Mouse (Mus musculus) testis, adult 2 months (tissue): Measurements from ENCODE around the gene Msmp. TPM values are rescaled to one million over a fixed set of nuclear protein-coding genes. Genes with fewer than 3 reads are reported as not detected.

Experiments used
- H3K27ac ChIP-seq: fragments of 200-500 bp; 2 replicates; pipeline ENCODE4 v1.5.1; 2012; ENCODE audit warnings: low read depth, low read length; ENCODE audit not compliant: control insufficient read depth, insufficient read depth
- H3K27me3 ChIP-seq: fragments of 200-500 bp; 2 replicates; pipeline ENCODE4 v1.6.1; 2012; ENCODE audit warnings: mild to moderate bottlenecking, low read length, moderate library complexity; ENCODE audit not compliant: control insufficient read depth, insufficient read depth
- H3K36me3 ChIP-seq: fragments of 200-500 bp; 2 replicates; pipeline ENCODE4 v1.6.1; 2012; ENCODE audit warnings: mild to moderate bottlenecking, low read length; ENCODE audit not compliant: control insufficient read depth, insufficient read depth
- H3K4me1 ChIP-seq: fragments of 200-500 bp; 2 replicates; pipeline ENCODE4 v1.6.1; 2012; ENCODE audit warnings: low read length; ENCODE audit not compliant: control insufficient read depth, insufficient read depth
- H3K4me3 ChIP-seq: fragments of 200-500 bp; 2 replicates; pipeline ENCODE4 v1.5.1; 2012; ENCODE audit warnings: low read depth, mild to moderate bottlenecking, low read length, moderate library complexity, mixed read lengths; ENCODE audit not compliant: control insufficient read depth
- CTCF ChIP-seq: fragments of 200-500 bp; IDR thresholded peaks from 2 replicates; pipeline ENCODE4 v1.5.1; 2012; ENCODE audit warnings: low read depth, mild to moderate bottlenecking, inconsistent platforms, low read length, moderate library complexity; ENCODE audit not compliant: control insufficient read depth, insufficient read depth, insufficient replicate concordance
- POLR2A ChIP-seq: fragments of 200-500 bp; IDR thresholded peaks from 2 replicates; pipeline ENCODE4 v1.6.1; 2012; ENCODE audit warnings: low read depth, mild to moderate bottlenecking, inconsistent platforms, low read length, moderate library complexity; ENCODE audit not compliant: control insufficient read depth
- polyA plus RNA-seq: library from polyadenylated mRNA; depleted of rRNA; stranded (reverse); fragments of >200 nt; gene quantifications from 2 replicates; pipeline ENCODE4 v1.2.3, GENCODE M21; 2012

The Msmp gene
- polyA plus RNA-seq, 1 experiment, result 1.1 TPM

- Histone ChIP-seq H3K27me3 (no peaks in the 10 kb centered on the region), H3K4me1 (peaks cover 10% of the 10 kb centered on the region), H3K36me3 (peaks cover 2% of the 10 kb centered on the region), H3K4me3 (no peak overlapping the region), H3K27ac (no peak overlapping the region)
- TF ChIP-seq CTCF, result no peak
Measured at GRCm38 (mm10) chr4:43564231-43564630, 20.1 kb downstream of the Msmp start.

DNA sequence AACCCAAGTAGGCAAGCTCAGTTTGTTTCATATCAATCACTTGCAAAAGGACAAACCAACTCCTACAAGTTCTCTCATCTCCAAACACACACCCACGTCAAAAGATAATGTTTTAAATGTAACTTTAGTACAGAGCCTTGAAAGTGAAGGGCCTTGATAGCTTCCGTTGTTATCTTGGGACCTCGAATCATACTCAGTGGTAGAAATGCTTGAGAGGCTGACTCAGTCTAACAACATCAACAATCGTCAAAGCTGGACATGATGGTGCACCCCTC, 20.8 kb downstream of the Msmp start:
- no peak for TF ChIP-seq POLR2A
- peaks cover 13% of the 10 kb centered on the region for H3K4me1 ChIP-seq
- no peaks in the 10 kb centered on the region; the same call in 1 of the 2 replicates for H3K36me3 ChIP-seq
- H3K27me3 ChIP-seq, result no peaks in the 10 kb centered on the region
- no peak overlapping the region for H3K27ac ChIP-seq
- peak overlapping the region; percentile 85 for H3K4me3 ChIP-seq

DNA sequence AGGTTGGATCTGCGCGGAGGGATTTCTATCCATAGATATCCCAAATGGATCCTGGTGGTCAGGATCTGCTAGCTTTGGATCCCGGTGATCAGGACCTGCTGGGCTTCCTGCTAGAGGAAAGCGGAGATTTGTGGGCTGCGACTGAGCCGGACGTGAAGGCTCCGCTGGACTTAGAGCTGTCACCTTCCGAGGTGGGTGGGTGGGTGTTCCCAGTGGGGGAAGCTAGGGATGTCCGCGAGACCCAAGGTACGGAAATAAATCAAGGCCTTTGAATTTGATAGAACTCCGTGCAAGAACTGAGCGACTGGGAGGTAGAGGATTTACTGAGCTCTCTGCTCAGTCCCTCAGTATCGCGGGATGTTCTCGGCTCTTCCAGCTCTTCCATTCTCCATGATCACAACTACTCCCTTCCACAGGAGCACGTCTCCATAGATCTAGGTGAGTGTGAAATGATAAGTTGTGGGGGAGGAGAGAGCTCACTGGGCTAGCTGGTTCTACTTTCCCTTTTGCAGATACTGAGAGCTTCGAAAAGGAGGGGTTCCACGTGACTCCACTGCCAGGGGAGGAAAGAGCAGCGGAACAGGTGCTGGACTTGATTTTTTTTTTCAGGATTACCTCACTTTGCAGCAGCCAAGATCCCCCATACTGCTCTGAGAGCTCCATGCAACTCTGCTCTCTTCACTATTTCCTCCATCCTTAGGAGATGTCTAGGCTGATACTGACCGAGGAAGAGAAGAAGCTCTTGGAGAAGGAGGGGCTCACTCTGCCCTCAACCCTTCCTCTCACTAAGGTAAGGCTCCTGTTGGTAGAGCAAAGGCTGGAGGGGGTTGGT, 21.3 kb downstream of the Msmp start:
- peaks cover 13% of the 10 kb centered on the region for H3K4me1 ChIP-seq
- H3K27me3 ChIP-seq, result no peaks in the 10 kb centered on the region
- no peaks in the 10 kb centered on the region; the same call in 1 of the 2 replicates for H3K36me3 ChIP-seq
- H3K27ac ChIP-seq, result peak overlapping the region; percentile 58
- peak overlapping the region; percentile 85 for H3K4me3 ChIP-seq
- TF ChIP-seq POLR2A (no peak), CTCF (no peak)

DNA sequence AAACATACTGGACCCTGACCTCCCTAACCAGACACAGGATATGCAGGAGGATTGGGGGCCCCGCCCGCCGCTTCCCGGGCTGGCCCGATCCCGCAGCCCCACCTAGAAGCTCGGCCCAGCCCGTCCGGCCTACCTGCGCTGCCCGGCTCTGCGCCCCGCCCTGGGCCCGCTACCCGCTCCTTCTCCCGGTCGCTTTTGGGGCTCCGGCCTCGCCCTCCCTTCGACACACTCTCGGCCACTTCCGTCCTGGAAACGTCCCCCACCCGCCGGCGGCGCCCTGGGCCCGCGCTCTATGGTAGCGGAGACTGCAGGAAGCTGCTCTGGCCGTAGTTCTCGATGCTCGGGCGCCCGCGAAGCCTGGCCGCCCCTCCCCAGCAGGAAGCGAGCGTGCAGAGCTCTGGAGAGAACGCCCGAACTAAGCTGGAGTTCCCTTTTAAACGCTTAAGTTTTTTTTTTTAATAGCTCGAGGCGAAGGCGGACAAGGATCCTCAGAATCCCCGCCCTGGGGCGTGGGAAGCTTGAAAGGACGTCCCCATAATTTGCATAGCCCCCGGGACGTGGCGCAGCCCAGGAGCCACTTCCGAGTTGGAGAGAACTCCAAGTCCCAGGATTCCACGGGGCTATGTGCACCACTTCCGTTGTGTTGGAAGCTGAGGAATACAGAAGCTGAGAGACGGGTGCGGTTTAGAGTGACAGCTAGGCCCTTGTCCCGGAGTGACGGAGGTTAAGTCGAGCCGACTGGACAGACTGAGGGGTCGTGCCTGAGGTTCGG, 22.1 kb downstream of the Msmp start, which contains the start of the genes Creb3 and Tln1:
Gene Creb3 (plus strand): TSS at position 336 of the 772 bp plus-strand sequence.
Gene Tln1 (minus strand): TSS at position 695 of the 772 bp plus-strand sequence.
- Histone ChIP-seq H3K4me3 (peak within 1 kb of the TSS; percentile 85), H3K36me3 (no peaks in the 10 kb centered on the region; the same call in 1 of the 2 replicates), H3K27me3 (no peaks in the 10 kb centered on the region), H3K27ac (peak within 1 kb of the TSS; percentile 84), H3K4me1 (peaks cover 13% of the 10 kb centered on the region)
- no peak for TF ChIP-seq CTCF
- peak; percentile 60 for TF ChIP-seq POLR2A

GRCm38 (mm10) chr4:43561436-43561996, 22.8 kb downstream of the Msmp start:
- Histone ChIP-seq H3K36me3 (no peaks in the 10 kb centered on the region; the same call in 1 of the 2 replicates), H3K4me3 (peak overlapping the region; percentile 85), H3K27me3 (no peaks in the 10 kb centered on the region), H3K4me1 (peaks cover 13% of the 10 kb centered on the region), H3K27ac (peak overlapping the region; percentile 84)
- no peak for TF ChIP-seq CTCF
- TF ChIP-seq POLR2A, result no peak

- Histone ChIP-seq H3K27me3 (no peaks in the 10 kb centered on the region), H3K36me3 (no peaks in the 10 kb centered on the region; the same call in none of the 2 replicates), H3K4me1 (peaks cover 13% of the 10 kb centered on the region), H3K27ac (no peak overlapping the region), H3K4me3 (peak overlapping the region; percentile 1)
- no peak for TF ChIP-seq CTCF
Measured at GRCm38 (mm10) chr4:43560976-43561375, 23.3 kb downstream of the Msmp start.

- Histone ChIP-seq H3K27ac (peak overlapping the region; percentile 35; the same call in 1 of the 2 replicates), H3K27me3 (no peaks in the 10 kb centered on the region), H3K36me3 (peaks cover 2% of the 10 kb centered on the region), H3K4me1 (peaks cover 13% of the 10 kb centered on the region), H3K4me3 (no peak overlapping the region)
- TF ChIP-seq CTCF (no peak), POLR2A (no peak)
Measured at GRCm38 (mm10) chr4:43560243-43560611, 24.1 kb downstream of the Msmp start.
